Mouse (Mus musculus): ENCODE results near the gene Tril. TPM values are rescaled to one million over a fixed set of nuclear protein-coding genes. Genes with fewer than 3 reads are reported as not detected.

Tril gene
- not detected in 2 replicates for polyA plus RNA-seq (2011; ENCODE audit: insufficient read depth, insufficient read length, low replicate concordance, missing spikeins)

- no peaks in the 10 kb centered on the region for H3K4me1 ChIP-seq (ENCODE audit: control insufficient read depth, insufficient read depth, low read length)
- TF ChIP-seq CTCF (IDR thresholded peaks at IDR 0.05; ENCODE audit: control insufficient read depth, insufficient read depth, low read length) (no peak), POLR2A (IDR thresholded peaks at IDR 0.05; ENCODE audit: borderline replicate concordance, control insufficient read depth, low read depth, low read length) (no peak)
- no peak within 1 kb of the TSS for H3K27ac ChIP-seq (ENCODE audit: control insufficient read depth, insufficient read depth, low read depth, low read length, poor library complexity)
- WGBS: 1% methylated on average over 43 of the region's 43 CpGs
- no peak within 1 kb of the TSS for H3K4me3 ChIP-seq (replicated peaks; ENCODE audit: control insufficient read depth, low read depth, low read length)
Observed at GRCm38 (mm10) chr6:53820486-53820985, at the start of gene Tril. Gene Tril (minus strand): TSS chr6:53820830.

DNA sequence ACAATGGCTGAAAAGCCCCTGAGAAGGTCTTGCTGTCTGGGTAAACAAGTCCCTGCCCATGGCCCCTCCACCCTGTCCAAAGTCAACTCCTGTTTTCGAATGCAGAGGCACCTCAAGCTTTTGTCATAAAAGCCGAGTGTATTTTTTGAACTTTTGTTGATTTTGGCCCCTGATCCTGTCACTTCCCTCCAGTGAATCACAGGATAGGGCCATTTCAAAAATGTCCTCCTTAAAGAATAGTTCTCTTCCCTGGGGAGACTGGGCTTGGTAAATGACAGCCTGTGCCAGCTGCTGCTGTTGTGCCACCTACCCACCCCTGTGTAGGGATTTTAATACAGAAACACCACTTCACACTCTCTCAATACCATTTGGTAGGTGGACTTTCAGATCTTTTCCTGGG lies 42.4 kb upstream of the Tril start:
- 68% methylated on average over 2 of the region's 2 CpGs for WGBS
- TF ChIP-seq CTCF (IDR thresholded peaks at IDR 0.05; ENCODE audit: control insufficient read depth, insufficient read depth, low read length): no peak
- H3K27ac ChIP-seq (ENCODE audit: control insufficient read depth, insufficient read depth, low read depth, low read length, poor library complexity): no peak overlapping the region
- no peaks in the 10 kb centered on the region for H3K4me1 ChIP-seq (ENCODE audit: control insufficient read depth, insufficient read depth, low read length)
- no peak overlapping the region for H3K4me3 ChIP-seq (replicated peaks; ENCODE audit: control insufficient read depth, low read depth, low read length)

- WGBS: 38% methylated on average over 1 of the region's 1 CpGs
- TF ChIP-seq POLR2A (IDR thresholded peaks at IDR 0.05; ENCODE audit: borderline replicate concordance, control insufficient read depth, low read depth, low read length): no peak
- no peak for TF ChIP-seq CTCF (IDR thresholded peaks at IDR 0.05; ENCODE audit: control insufficient read depth, insufficient read depth, low read length)
- no peak overlapping the region for H3K27ac ChIP-seq (ENCODE audit: control insufficient read depth, insufficient read depth, low read depth, low read length, poor library complexity)
- H3K4me3 ChIP-seq (replicated peaks; ENCODE audit: control insufficient read depth, low read depth, low read length): no peak overlapping the region
- no peaks in the 10 kb centered on the region for H3K4me1 ChIP-seq (ENCODE audit: control insufficient read depth, insufficient read depth, low read length)
Observed at GRCm38 (mm10) chr6:53859106-53859505, 38.5 kb upstream of the Tril start.

DNA sequence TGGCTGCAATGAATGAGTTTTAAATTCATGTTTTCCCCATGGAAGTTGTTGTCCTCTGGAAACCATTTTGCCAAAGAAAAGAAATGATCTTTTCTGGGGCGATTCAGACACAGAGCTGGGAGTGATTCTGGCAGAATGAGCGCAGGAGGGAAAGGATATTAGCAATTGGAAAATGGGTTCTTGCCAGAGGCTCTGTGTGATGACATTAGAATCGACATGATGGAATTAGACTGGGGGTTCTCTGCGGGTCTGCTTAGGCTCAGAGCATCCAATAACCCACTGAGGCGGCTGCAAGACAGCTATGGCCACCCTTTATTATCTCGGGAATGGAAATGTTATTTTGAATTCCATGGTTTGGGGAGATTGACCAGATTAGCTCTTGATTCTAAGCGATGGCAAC lies 37.2 kb upstream of the Tril start:
- no peak for TF ChIP-seq POLR2A (IDR thresholded peaks at IDR 0.05; ENCODE audit: borderline replicate concordance, control insufficient read depth, low read depth, low read length)
- no peak for TF ChIP-seq CTCF (IDR thresholded peaks at IDR 0.05; ENCODE audit: control insufficient read depth, insufficient read depth, low read length)
- Histone ChIP-seq H3K27ac (ENCODE audit: control insufficient read depth, insufficient read depth, low read depth, low read length, poor library complexity) (no peak overlapping the region), H3K4me3 (replicated peaks; ENCODE audit: control insufficient read depth, low read depth, low read length) (no peak overlapping the region), H3K4me1 (ENCODE audit: control insufficient read depth, insufficient read depth, low read length) (no peaks in the 10 kb centered on the region)
- WGBS: 71% methylated on average over 7 of the region's 7 CpGs

DNA sequence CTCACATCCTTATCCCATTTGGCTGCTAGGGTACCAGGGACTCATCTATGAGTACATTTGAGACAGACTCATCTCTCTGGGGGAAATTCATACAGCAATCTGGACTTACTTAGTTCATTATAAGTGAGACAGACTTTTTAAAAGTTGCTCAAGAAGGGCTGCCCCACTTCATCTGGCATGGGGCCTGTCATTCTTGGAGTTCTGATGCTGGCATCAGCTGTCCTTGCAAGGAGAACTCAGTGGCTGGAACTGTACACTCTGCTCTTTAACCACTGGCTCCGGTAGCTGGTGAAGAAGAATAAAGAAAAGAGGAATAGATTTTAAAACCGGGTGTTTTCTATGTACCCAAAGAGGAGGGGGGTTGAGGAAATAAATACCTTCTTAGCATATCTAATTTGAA lies 36.1 kb upstream of the Tril start:
- Histone ChIP-seq H3K4me3 (replicated peaks; ENCODE audit: control insufficient read depth, low read depth, low read length) (no peak overlapping the region), H3K4me1 (ENCODE audit: control insufficient read depth, insufficient read depth, low read length) (no peaks in the 10 kb centered on the region), H3K27ac (ENCODE audit: control insufficient read depth, insufficient read depth, low read depth, low read length, poor library complexity) (no peak overlapping the region)
- WGBS: 52% methylated on average over 2 of the region's 2 CpGs
- TF ChIP-seq POLR2A (IDR thresholded peaks at IDR 0.05; ENCODE audit: borderline replicate concordance, control insufficient read depth, low read depth, low read length) (no peak), CTCF (IDR thresholded peaks at IDR 0.05; ENCODE audit: control insufficient read depth, insufficient read depth, low read length) (no peak)

DNA sequence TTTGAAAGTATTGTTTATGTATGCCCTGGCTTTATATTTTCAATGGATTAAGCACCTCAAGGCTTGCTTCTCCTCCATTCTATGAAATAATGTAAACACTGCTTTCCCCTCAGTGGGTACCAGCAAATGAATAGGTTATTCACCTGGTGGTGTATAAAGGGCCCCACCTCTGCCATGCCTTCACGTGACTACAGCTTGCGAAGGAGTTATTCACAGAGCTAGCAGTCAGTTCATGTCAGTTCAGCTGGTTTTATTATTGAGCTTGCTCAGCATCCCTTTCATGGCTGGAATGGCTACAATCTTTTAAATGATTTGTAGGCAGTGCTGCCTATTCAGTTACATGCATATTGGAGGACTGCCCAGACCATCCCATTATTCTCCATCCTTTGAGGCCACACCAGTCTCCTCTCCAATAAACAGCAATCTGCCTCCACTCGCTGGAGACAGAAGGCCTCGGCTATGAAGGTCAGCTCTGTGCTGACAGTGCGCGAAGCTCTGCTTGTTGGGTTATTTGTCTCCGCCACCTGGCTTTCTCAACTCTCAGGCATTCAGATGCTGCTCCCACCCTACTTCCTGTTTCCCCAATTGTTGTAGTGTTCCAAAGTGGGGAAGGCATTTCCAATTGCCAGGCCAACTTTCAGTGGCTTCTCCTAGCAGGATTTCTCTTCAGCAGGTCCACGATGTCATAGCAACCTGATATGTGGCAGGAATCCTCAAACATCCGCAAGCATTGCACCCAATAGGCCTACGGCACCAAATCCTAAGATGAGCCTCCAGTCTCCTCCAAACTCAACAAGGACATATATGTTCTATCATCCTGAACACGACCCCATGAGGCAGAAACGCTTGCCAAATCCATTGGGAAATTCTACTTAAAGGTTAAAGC lies 34.6 kb upstream of the Tril start:
- TF ChIP-seq CTCF (IDR thresholded peaks at IDR 0.05; ENCODE audit: control insufficient read depth, insufficient read depth, low read length) (no peak), POLR2A (IDR thresholded peaks at IDR 0.05; ENCODE audit: borderline replicate concordance, control insufficient read depth, low read depth, low read length) (no peak)
- H3K27ac ChIP-seq (ENCODE audit: control insufficient read depth, insufficient read depth, low read depth, low read length, poor library complexity): no peak overlapping the region
- WGBS: 84% methylated on average over 12 of the region's 12 CpGs
- H3K4me1 ChIP-seq (ENCODE audit: control insufficient read depth, insufficient read depth, low read length): no peaks in the 10 kb centered on the region
- no peak overlapping the region for H3K4me3 ChIP-seq (replicated peaks; ENCODE audit: control insufficient read depth, low read depth, low read length)

DNA sequence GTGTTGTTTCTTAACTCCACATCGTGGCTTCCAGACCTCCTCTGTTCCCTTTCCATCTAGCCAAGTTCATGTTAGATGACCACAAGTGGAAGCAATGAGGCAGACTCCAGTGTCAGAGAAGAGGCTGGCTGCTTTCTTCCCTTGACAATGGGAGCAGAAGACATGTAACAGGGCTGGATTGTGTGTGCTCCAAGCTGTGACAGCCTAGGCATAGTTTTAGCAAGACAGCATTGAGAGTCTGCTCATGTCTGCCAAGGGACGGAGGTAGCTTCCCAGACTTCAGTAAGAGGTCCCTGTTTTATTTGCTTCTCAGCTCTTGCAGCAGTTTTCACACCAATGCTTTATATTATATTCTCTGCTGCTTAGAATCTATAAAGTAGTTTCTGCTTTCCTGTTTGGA lies 33.6 kb upstream of the Tril start:
- TF ChIP-seq CTCF (IDR thresholded peaks at IDR 0.05; ENCODE audit: control insufficient read depth, insufficient read depth, low read length) (no peak), POLR2A (IDR thresholded peaks at IDR 0.05; ENCODE audit: borderline replicate concordance, control insufficient read depth, low read depth, low read length) (no peak)
- no peak overlapping the region for H3K4me3 ChIP-seq (replicated peaks; ENCODE audit: control insufficient read depth, low read depth, low read length)
- 44% methylated on average over 2 of the region's 2 CpGs for WGBS
- no peak overlapping the region for H3K27ac ChIP-seq (ENCODE audit: control insufficient read depth, insufficient read depth, low read depth, low read length, poor library complexity)
- H3K4me1 ChIP-seq (ENCODE audit: control insufficient read depth, insufficient read depth, low read length): no peaks in the 10 kb centered on the region

DNA sequence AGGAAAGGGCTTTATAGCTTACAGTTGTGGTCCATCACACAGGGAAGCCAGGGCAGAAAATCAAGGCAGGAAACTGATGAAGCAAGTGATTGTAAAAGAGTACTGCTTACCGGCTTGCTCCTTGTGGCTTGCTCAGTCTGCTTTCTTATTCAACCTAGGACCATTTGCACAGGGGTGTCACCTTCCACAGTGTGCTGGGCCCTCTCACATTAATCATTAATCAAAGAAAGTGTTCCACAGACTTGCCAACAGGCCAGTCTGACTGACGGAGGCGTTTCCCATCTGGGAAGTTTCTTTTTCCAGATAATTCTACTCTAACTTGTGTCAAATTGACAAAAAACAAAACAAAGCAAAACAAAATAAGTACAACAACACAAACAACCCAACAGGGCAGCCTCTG lies 32.9 kb upstream of the Tril start:
- no peak for TF ChIP-seq CTCF (IDR thresholded peaks at IDR 0.05; ENCODE audit: control insufficient read depth, insufficient read depth, low read length)
- TF ChIP-seq POLR2A (IDR thresholded peaks at IDR 0.05; ENCODE audit: borderline replicate concordance, control insufficient read depth, low read depth, low read length): no peak
- Histone ChIP-seq H3K4me1 (ENCODE audit: control insufficient read depth, insufficient read depth, low read length) (no peaks in the 10 kb centered on the region), H3K4me3 (replicated peaks; ENCODE audit: control insufficient read depth, low read depth, low read length) (no peak overlapping the region), H3K27ac (ENCODE audit: control insufficient read depth, insufficient read depth, low read depth, low read length, poor library complexity) (no peak overlapping the region)
- WGBS: 78% methylated on average over 3 of the region's 3 CpGs

Data from bone marrow, adult 2 months (tissue).